Mouse (Mus musculus): Measurements from ENCODE around the gene Lrrc10. TPM values are rescaled to one million over a fixed set of nuclear protein-coding genes. Genes with fewer than 3 reads are reported as not detected.
"Not testable (repeated sequence)": the region's sequence is repeated elsewhere in the genome, so short reads cannot be mapped to it uniquely, and the experiment has no call there.

The Lrrc10 gene
- total RNA-seq, 1 experiment from 2014 or later, result not detected

GRCm38 (mm10) chr10:117033785-117034184 is 11.4 kb upstream of the Lrrc10 start:
- ATAC-seq (replicated peaks; ENCODE audit: insufficient number of reproducible peaks, low FRiP score, low TSS enrichment, poor library complexity, severe bottlenecking), result peak; percentile 70; the same call in 1 of the 2 replicates

GRCm38 (mm10) chr10:117040355-117040754 is 4.8 kb upstream of the Lrrc10 start:
- no peak for ATAC-seq (replicated peaks; ENCODE audit: insufficient number of reproducible peaks, low FRiP score, low TSS enrichment, poor library complexity, severe bottlenecking)

- no peak for ATAC-seq (replicated peaks; ENCODE audit: insufficient number of reproducible peaks, low FRiP score, low TSS enrichment, poor library complexity, severe bottlenecking)
These were observed 2.8 kb upstream of the Lrrc10 start for GRCm38 (mm10) chr10:117042295-117042694.

GRCm38 (mm10) chr10:117043497-117044166 is 1.5 kb upstream of the Lrrc10 start:
- not testable (repeated sequence) for ATAC-seq (replicated peaks; ENCODE audit: insufficient number of reproducible peaks, low FRiP score, low TSS enrichment, poor library complexity, severe bottlenecking)

GRCm38 (mm10) chr10:117049253-117049652 is 4.1 kb downstream of the Lrrc10 start:
- ATAC-seq (replicated peaks; ENCODE audit: insufficient number of reproducible peaks, low FRiP score, low TSS enrichment, poor library complexity, severe bottlenecking), result no peak

GRCm38 (mm10) chr10:117049961-117050597 is 4.9 kb downstream of the Lrrc10 start:
- ATAC-seq (replicated peaks; ENCODE audit: insufficient number of reproducible peaks, low FRiP score, low TSS enrichment, poor library complexity, severe bottlenecking), result no peak

GRCm38 (mm10) chr10:117055668-117056067 is 10.5 kb downstream of the Lrrc10 start:
- no peak for ATAC-seq (replicated peaks; ENCODE audit: insufficient number of reproducible peaks, low FRiP score, low TSS enrichment, poor library complexity, severe bottlenecking)

- ATAC-seq (replicated peaks; ENCODE audit: insufficient number of reproducible peaks, low FRiP score, low TSS enrichment, poor library complexity, severe bottlenecking), result 0 out of 2 replicates have a peak, but pooled peaks have one; percentile 4
These were observed 17.7 kb downstream of the Lrrc10 start for GRCm38 (mm10) chr10:117062894-117063253.

- peak; percentile 92 for ATAC-seq (replicated peaks; ENCODE audit: insufficient number of reproducible peaks, low FRiP score, low TSS enrichment, poor library complexity, severe bottlenecking)
These were observed 18.3 kb downstream of the Lrrc10 start, which contains the start of gene Cct2 for GRCm38 (mm10) chr10:117063254-117064021. Gene Cct2, minus strand, starts transcription at chr10:117063814.

GRCm38 (mm10) chr10:117064076-117064475 is 18.9 kb downstream of the Lrrc10 start:
- ATAC-seq (replicated peaks; ENCODE audit: insufficient number of reproducible peaks, low FRiP score, low TSS enrichment, poor library complexity, severe bottlenecking), result no peak

- ATAC-seq (replicated peaks; ENCODE audit: insufficient number of reproducible peaks, low FRiP score, low TSS enrichment, poor library complexity, severe bottlenecking), result no peak
These were observed 24.0 kb downstream of the Lrrc10 start for GRCm38 (mm10) chr10:117069109-117069508.

GRCm38 (mm10) chr10:117072191-117072888 is 27.2 kb downstream of the Lrrc10 start:
- peak; percentile 62 for ATAC-seq (replicated peaks; ENCODE audit: insufficient number of reproducible peaks, low FRiP score, low TSS enrichment, poor library complexity, severe bottlenecking)

- ATAC-seq (replicated peaks; ENCODE audit: insufficient number of reproducible peaks, low FRiP score, low TSS enrichment, poor library complexity, severe bottlenecking), result no peak
These were observed 28.0 kb downstream of the Lrrc10 start for GRCm38 (mm10) chr10:117073176-117073575.

- ATAC-seq (replicated peaks; ENCODE audit: insufficient number of reproducible peaks, low FRiP score, low TSS enrichment, poor library complexity, severe bottlenecking), result peak; percentile 74
These were observed 33.1 kb downstream of the Lrrc10 start for GRCm38 (mm10) chr10:117078284-117078683.

GRCm38 (mm10) chr10:117081326-117081725 is 36.2 kb downstream of the Lrrc10 start:
- no peak for ATAC-seq (replicated peaks; ENCODE audit: insufficient number of reproducible peaks, low FRiP score, low TSS enrichment, poor library complexity, severe bottlenecking)

GRCm38 (mm10) chr10:117081914-117082359 is 36.8 kb downstream of the Lrrc10 start:
- no peak for ATAC-seq (replicated peaks; ENCODE audit: insufficient number of reproducible peaks, low FRiP score, low TSS enrichment, poor library complexity, severe bottlenecking)

GRCm38 (mm10) chr10:117089628-117090027 is 44.5 kb downstream of the Lrrc10 start:
- no peak for ATAC-seq (replicated peaks; ENCODE audit: insufficient number of reproducible peaks, low FRiP score, low TSS enrichment, poor library complexity, severe bottlenecking)

- ATAC-seq (replicated peaks; ENCODE audit: insufficient number of reproducible peaks, low FRiP score, low TSS enrichment, poor library complexity, severe bottlenecking), result no peak
These were observed 49.6 kb downstream of the Lrrc10 start for GRCm38 (mm10) chr10:117094504-117095329.

Measured in monocyte, adult 5-6 weeks (primary cell).